Mouse (Mus musculus) heart, embryonic 10.5 days (tissue): ENCODE measurements around the gene Rassf5. TPM values are rescaled to one million over a fixed set of nuclear protein-coding genes. Genes with fewer than 3 reads are reported as not detected.

Source experiments
- DNase-seq: peaks from one replicate; pipeline ENCODE4 v3.0.0-alpha.2; 2017; ENCODE audit warnings: low spot score
- H3K27ac ChIP-seq: fragments of 300-500 bp; sonication (generic); 2 replicates; pipeline ENCODE4 v1.5.1; 2016; ENCODE audit warnings: mild to moderate bottlenecking
- H3K27me3 ChIP-seq: fragments of 300-500 bp; sonication (generic); 2 replicates; pipeline ENCODE4 v1.6.1; 2016; ENCODE audit warnings: mild to moderate bottlenecking; ENCODE audit not compliant: poor library complexity, insufficient read depth, severe bottlenecking
- H3K36me3 ChIP-seq: fragments of 300-500 bp; sonication (generic); 2 replicates; pipeline ENCODE4 v1.6.1; 2016; ENCODE audit warnings: mild to moderate bottlenecking, moderate library complexity
- H3K4me1 ChIP-seq: fragments of 300-500 bp; sonication (generic); 2 replicates; pipeline ENCODE4 v1.6.1; 2016; ENCODE audit warnings: mild to moderate bottlenecking
- H3K4me3 ChIP-seq: fragments of 300-500 bp; sonication (generic); 2 replicates; pipeline ENCODE4 v1.5.1; 2016; ENCODE audit warnings: mild to moderate bottlenecking, moderate library complexity
- H3K9me3 ChIP-seq: fragments of 300-500 bp; sonication (generic); 2 replicates; pipeline ENCODE4 v1.6.1; 2016; ENCODE audit warnings: mild to moderate bottlenecking, moderate library complexity
- WGBS: fragments of 180-500 bp; shearing (Covaris S2); methylation state at CpG from one replicate; pipeline ENCODE4 v1.1.7; 2016; 5-methylcytosine and 5-hydroxymethylcytosine counted together
- polyA plus RNA-seq: library from polyadenylated mRNA; unstranded; fragments of >200 nt; fragmentation: Nextera tagmentation; extraction: Ambion mirVana; gene quantifications from 2 replicates; pipeline ENCODE4 v1.2.1, GENCODE M21; 2016

Gene Rassf5
- polyA plus RNA-seq, 1 experiment from 2014 or later = 44.4 TPM

DNA sequence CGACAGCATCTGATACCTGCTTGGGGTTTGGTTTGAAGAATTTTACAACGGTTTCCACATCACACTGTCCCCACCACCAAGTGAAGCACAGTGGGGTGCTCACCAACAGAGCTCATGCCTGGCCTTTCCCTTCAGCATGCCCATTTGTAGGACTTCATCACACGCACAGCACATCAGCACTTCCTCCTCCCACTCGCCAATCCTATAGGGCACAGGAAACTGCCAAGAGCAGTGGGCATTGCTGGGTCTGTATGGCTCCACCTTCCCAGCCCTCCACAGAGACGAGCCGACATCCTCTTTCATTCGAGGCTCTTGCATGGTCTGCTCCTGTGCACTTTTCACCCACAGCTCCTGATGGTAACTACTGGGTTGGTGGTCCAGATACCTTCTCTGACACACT lies 61.9 kb downstream of the Rassf5 start:
- H3K4me1 ChIP-seq = peaks cover 58% of the 10 kb centered on the region
- 78% methylated on average over 7 of the region's 7 CpGs for WGBS
- H3K27me3 ChIP-seq = no peaks in the 10 kb centered on the region
- H3K9me3 ChIP-seq = no peaks in the 10 kb centered on the region
- DNase-seq = no peak
- H3K36me3 ChIP-seq = peaks cover 30% of the 10 kb centered on the region
- no peak overlapping the region for H3K27ac ChIP-seq
- H3K4me3 ChIP-seq = no peak overlapping the region

DNA sequence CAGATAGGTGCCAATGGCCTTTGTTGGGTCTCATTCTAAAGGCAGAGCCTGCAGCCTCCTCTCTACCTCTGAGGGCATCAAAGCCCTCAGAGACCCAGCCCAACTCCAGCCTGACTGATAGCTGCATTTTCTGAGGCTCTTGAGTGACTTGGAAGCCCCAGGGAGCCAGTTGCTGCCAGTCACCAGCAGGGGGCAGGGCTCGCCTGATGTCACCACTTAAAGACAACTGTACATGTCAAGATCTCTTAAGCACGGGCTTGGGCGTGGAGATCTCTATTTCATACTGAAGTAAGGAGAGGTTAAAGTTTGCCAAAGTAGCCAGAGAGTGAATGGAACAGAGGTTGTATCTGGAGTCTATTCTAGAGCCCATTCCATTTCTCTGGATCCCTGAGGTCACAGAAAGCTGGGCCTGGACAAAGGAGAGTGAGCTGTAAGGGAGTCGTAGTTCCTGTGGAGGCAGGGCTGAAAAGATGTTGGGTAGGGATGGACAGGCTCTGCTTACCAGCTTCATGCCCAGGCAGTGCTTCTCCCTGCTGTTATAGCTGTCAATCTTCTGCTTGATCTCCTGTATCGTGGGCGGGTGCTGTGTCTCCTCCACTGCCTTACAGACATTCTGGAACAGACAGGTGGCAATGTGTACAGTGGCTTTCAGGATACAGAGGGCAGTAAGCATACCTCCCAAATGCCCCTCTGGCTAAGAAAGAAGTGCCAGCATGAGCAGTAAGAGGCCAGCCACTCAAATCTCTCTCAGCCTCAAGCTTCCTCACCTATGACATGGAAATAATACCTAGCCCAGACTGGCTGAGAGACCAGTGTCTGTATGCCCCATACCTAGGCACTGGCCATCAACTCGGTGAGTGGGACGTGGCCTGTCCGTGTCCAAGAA lies 63.2 kb downstream of the Rassf5 start:
- Histone ChIP-seq H3K4me3 (no peak overlapping the region), H3K27ac (no peak overlapping the region), H3K36me3 (peaks cover 40% of the 10 kb centered on the region), H3K4me1 (peaks cover 47% of the 10 kb centered on the region), H3K27me3 (no peaks in the 10 kb centered on the region), H3K9me3 (no peaks in the 10 kb centered on the region)
- DNase-seq = peak; percentile 91
- 62% methylated on average over 9 of the region's 9 CpGs for WGBS

DNA sequence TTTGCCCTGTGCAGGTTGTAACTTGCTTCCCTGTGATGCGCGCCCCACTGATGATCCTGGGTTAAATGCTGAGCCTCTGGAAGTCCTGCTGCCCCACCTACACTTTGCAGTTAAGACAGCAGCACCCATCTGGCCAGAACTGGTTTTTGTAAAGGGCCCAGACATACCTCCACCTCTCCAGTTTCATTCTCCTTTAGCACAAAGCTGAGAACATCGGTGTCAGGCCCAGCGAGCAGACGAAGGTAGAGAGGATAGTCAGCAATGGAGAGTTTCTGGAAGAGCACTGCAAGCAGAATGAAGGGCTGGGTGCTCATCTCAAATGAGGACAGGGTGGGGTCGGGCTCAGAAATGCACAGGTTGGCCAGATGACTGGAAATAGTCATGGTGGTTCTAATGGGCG lies 64.7 kb downstream of the Rassf5 start:
- Histone ChIP-seq H3K27me3 (no peaks in the 10 kb centered on the region), H3K9me3 (no peaks in the 10 kb centered on the region), H3K36me3 (peaks cover 55% of the 10 kb centered on the region), H3K4me3 (no peak overlapping the region), H3K27ac (no peak overlapping the region), H3K4me1 (peaks cover 32% of the 10 kb centered on the region)
- no peak for DNase-seq
- WGBS = 97% methylated on average over 7 of the region's 7 CpGs

DNA sequence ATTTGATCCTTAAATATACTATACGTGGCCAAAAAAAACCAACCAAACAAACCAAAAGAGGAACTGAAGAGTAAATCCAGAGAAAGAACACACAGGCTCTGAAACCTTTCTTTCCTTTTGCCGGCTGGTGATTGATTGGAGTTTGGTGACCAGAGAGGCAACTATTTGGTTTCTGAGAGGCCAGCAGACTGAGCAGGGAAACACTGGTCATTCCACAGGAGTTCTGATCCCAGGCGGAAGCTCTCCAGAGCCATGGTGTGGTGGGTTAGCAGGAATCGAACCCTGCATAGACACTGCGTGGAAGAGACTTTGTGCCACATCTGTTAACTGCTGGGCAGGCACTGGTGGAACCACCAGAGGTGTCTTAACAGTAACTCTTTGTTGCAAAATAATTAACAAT lies 67.0 kb downstream of the Rassf5 start:
- Histone ChIP-seq H3K36me3 (peaks cover 78% of the 10 kb centered on the region), H3K27ac (no peak overlapping the region), H3K27me3 (no peaks in the 10 kb centered on the region), H3K9me3 (no peaks in the 10 kb centered on the region), H3K4me3 (no peak overlapping the region), H3K4me1 (peaks cover 10% of the 10 kb centered on the region; the same call in 1 of the 2 replicates)
- DNase-seq = no peak
- 87% methylated on average over 5 of the region's 5 CpGs for WGBS

DNA sequence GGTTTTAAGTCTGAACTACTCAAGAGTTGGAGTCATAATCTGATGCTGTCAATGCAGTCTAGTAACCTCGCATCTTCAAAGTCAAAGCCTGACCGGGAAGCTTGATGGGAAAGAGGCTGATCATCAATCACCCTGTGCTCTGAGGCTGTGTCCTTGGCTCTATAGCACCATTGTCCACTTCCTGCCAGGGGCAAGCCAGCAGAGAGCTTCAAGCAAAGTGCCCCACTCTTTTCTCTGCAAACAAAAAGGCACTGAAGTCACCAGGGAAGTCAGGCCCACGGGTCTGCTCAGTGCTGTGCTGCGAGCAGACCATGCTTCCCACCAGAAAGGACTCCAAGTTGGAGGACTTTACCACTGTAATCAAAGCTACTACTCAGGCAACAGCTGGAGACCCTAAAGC lies 67.8 kb downstream of the Rassf5 start:
- no peak overlapping the region for H3K4me3 ChIP-seq
- WGBS = 87% methylated on average over 4 of the region's 4 CpGs
- H3K27ac ChIP-seq = no peak overlapping the region
- DNase-seq = no peak
- no peaks in the 10 kb centered on the region for H3K27me3 ChIP-seq
- H3K9me3 ChIP-seq = no peaks in the 10 kb centered on the region
- H3K4me1 ChIP-seq = peaks cover 8% of the 10 kb centered on the region; the same call in 1 of the 2 replicates
- peaks cover 86% of the 10 kb centered on the region for H3K36me3 ChIP-seq

DNA sequence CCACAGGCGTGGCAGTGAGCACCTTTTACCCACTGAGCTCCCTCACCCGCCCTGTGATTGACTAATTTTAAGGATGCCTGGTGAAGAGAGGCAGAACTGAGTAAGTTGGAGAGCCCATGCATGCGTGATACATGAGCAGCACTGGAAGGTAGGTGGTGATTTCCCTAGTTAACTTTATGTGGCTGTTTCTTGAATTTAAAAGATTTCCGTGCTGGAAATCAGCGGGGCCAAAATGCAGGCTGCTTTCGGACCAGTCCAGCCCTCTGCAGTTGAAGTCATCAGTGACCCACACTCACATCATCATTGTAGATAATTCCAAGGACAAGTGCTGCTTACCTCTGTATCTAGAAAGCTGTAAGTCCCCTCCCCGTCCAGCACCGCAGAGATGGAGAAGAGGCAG lies 69.2 kb downstream of the Rassf5 start:
- H3K27me3 ChIP-seq = no peaks in the 10 kb centered on the region
- H3K27ac ChIP-seq = no peak overlapping the region
- H3K4me3 ChIP-seq = no peak overlapping the region
- 92% methylated on average over 8 of the region's 8 CpGs for WGBS
- no peaks in the 10 kb centered on the region for H3K9me3 ChIP-seq
- H3K4me1 ChIP-seq = no peaks in the 10 kb centered on the region
- H3K36me3 ChIP-seq = peaks cover 96% of the 10 kb centered on the region
- no peak for DNase-seq

DNA sequence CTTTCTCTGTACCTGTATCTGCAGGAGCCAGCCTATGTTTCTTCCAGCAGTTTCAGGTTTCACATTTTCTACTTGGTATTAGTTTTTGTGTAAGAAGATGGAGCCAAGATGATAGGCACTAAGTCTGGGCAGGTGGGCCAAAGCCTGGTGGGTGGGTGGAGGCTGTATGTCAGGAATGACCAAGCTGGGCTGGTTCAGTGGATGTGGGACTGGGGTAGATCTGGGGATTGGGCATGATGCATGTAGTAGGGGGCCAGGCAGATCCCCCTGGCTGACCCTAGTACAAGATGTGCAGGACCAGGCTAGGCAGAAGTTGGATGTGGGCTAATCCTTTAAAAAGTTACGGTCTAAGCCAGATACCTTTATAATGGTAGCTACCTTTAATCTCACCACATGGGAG lies 69.9 kb downstream of the Rassf5 start:
- Histone ChIP-seq H3K4me1 (no peaks in the 10 kb centered on the region), H3K4me3 (no peak overlapping the region), H3K27me3 (no peaks in the 10 kb centered on the region), H3K36me3 (peaks cover 96% of the 10 kb centered on the region), H3K27ac (no peak overlapping the region), H3K9me3 (no peaks in the 10 kb centered on the region)
- WGBS = 100% methylated on average over 1 of the region's 1 CpGs
- DNase-seq = no peak

DNA sequence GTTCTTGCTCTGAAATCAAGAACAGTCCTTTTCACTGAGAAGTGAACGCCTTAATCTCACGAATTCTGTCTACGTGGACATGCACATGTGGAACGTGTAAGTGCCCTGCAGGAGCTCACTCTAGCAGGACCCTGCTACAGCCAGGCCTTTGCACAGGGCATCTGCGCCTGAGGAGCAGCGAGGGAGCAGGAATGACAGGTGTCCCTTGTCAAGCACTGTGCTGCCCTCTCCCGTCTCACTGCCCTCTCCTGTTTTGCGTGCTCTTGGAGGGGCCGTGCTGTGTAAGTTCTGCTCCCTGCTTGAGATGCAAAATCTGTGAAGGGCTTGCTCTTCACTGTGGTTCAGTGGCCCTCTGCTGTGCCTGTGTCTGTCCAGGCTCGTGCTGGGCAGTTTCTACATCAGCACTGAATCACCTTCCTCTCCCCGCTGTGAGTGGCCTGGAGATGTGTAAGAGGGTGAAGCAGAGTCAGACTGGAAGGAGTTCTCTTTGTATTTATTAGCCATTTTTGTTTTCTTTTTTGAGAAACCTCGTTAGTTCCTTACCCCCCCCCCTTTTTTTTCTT lies 70.7 kb downstream of the Rassf5 start:
- Histone ChIP-seq H3K4me3 (no peak overlapping the region), H3K27ac (no peak overlapping the region), H3K4me1 (no peaks in the 10 kb centered on the region), H3K36me3 (peaks cover 96% of the 10 kb centered on the region), H3K9me3 (no peaks in the 10 kb centered on the region), H3K27me3 (no peaks in the 10 kb centered on the region)
- WGBS = 71% methylated on average over 12 of the region's 12 CpGs
- DNase-seq = no peak

DNA sequence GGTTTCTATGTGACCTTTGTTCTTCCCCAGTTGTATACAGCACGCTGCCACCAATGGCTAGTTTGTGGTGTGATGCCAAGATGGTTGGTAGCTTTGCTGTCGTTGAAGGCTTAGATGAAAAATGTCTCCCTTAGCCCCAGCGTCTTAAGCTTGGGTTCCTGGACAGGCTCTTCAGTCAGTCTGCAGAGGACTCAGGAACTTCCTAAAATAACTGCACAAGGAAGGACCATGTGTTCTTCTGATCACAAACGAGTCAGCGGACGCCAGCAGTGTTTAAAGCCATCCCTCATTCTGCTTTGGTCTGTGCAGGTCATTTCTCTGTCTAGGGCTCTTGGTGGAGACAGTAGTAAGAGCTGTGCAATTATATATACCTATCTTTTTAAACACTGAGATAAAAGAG lies 71.2 kb downstream of the Rassf5 start:
- Histone ChIP-seq H3K36me3 (peaks cover 99% of the 10 kb centered on the region), H3K9me3 (no peaks in the 10 kb centered on the region), H3K27ac (no peak overlapping the region), H3K4me1 (no peaks in the 10 kb centered on the region), H3K4me3 (no peak overlapping the region), H3K27me3 (no peaks in the 10 kb centered on the region)
- 62% methylated on average over 6 of the region's 6 CpGs for WGBS
- DNase-seq = no peak

DNA sequence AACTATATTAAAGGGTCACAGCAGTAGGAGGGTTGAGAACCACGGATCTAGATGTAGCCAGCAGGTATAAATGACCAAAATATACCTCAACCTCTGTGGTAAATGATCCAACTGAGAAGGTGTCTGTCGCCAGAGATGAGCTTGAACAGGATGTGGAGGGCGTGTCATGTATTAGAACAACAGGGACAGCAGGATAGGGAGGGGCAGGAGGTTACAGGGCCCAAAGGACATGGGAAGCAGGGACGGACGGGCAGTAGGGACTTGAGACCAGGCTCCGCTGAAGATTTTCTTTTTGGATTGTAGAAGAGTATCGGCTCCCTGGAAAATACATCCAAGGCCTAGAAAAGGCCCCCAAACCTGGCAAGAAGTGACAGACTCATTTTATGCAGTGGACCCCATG lies 72.1 kb downstream of the Rassf5 start:
- no peaks in the 10 kb centered on the region for H3K9me3 ChIP-seq
- H3K36me3 ChIP-seq = peaks cover 99% of the 10 kb centered on the region
- no peaks in the 10 kb centered on the region for H3K4me1 ChIP-seq
- WGBS = 83% methylated on average over 7 of the region's 7 CpGs
- no peak overlapping the region for H3K27ac ChIP-seq
- DNase-seq = no peak
- H3K4me3 ChIP-seq = no peak overlapping the region
- no peaks in the 10 kb centered on the region for H3K27me3 ChIP-seq

DNA sequence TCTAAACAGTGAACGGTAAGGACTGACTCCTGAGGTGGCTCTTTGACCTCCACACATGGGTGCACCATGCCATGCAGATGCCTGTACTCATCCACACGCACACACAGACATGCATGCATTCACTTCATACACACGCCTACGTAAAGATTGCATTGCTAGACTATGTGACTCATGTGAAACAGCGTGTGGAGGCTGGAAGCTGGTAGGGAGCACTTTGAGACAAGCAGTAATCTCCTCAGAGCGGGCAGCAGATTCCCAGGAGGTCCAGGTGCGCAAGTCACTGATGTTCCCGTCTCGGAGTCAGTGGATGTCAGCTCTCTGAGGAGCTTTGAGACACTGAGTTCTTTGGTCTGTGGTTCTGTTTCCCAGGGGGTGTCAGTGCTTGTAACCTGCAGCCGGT lies 77.4 kb downstream of the Rassf5 start:
- H3K36me3 ChIP-seq = peaks cover 95% of the 10 kb centered on the region
- 93% methylated on average over 10 of the region's 10 CpGs for WGBS

DNA sequence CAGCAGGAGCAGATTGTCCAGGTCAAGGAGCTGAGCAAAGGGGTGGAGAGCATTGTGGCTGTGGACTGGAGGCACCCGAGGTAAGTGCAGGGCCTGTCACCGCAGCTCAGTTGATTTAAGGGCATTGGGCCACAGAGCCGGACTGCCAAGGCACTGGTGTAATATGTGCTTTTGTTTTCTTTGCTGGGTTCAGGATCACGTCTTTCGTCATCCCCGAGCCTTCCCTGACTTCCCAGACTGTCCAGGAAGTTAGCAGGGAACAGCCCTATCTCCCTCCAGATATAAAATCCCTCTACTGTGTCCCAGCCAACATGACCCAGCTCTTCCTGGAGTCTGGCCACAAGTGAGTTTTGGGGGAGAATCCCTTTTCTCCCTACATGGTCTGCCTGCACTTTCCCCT lies 80.6 kb downstream of the Rassf5 start:
- Histone ChIP-seq H3K9me3 (no peaks in the 10 kb centered on the region), H3K4me1 (peaks cover 5% of the 10 kb centered on the region; the same call in 1 of the 2 replicates), H3K4me3 (no peak overlapping the region), H3K27me3 (no peaks in the 10 kb centered on the region), H3K36me3 (peaks cover 85% of the 10 kb centered on the region), H3K27ac (no peak overlapping the region)
- no peak for DNase-seq
- 68% methylated on average over 6 of the region's 6 CpGs for WGBS

More for the DNA sequence above, 77.4 kb downstream of the Rassf5 start:
- H3K4me1 ChIP-seq = peaks cover 5% of the 10 kb centered on the region; the same call in 1 of the 2 replicates
- H3K4me3 ChIP-seq = no peak overlapping the region
- H3K9me3 ChIP-seq = no peaks in the 10 kb centered on the region
- DNase-seq = no peak
- H3K27ac ChIP-seq = no peak overlapping the region
- H3K27me3 ChIP-seq = no peaks in the 10 kb centered on the region

DNA sequence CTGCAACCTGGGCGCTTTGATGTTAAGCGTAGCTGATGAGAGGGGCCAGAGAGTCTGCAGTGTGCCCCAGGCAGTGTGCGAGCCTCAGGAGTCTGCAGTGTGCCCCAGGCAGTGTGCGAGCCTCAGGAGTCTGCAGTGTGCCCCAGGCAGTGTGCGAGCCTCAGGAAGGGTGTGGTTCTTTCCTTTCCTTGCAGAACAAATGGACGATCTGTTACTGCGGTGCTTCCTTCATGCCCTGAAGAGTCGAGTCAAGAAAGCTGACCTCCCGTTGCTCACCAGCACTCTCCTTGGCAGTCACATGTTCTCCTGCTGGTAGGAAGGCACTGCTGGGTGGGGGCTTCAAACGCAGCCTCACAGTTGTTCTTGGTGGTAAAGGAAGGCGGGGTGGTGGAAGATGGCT lies 84.0 kb downstream of the Rassf5 start:
- H3K27me3 ChIP-seq = no peaks in the 10 kb centered on the region
- DNase-seq = no peak
- peaks cover 5% of the 10 kb centered on the region; the same call in 1 of the 2 replicates for H3K4me1 ChIP-seq
- H3K36me3 ChIP-seq = peaks cover 67% of the 10 kb centered on the region
- H3K9me3 ChIP-seq = no peaks in the 10 kb centered on the region
- no peak overlapping the region for H3K27ac ChIP-seq
- 78% methylated on average over 11 of the region's 11 CpGs for WGBS
- no peak overlapping the region for H3K4me3 ChIP-seq
